Mouse (Mus musculus) neural tube, embryonic 14.5 days (tissue): ENCODE data around the gene Clcn6. TPM values are rescaled to one million over a fixed set of nuclear protein-coding genes. Genes with fewer than 3 reads are reported as not detected.
A peak's percentile ranks its signal among the peaks of the same experiment; 100 is the strongest.

Source experiments
- ATAC-seq: fragments of 200-750 bp; cut with Nextera tagmentation; 2 replicates; pipeline ENCODE4 v1.8.0; 2017; ENCODE audit warnings: low read depth, mild to moderate bottlenecking, moderate TSS enrichment, moderate library complexity
- H3K27ac ChIP-seq: fragments of 300-500 bp; sonication (generic); 2 replicates; pipeline ENCODE4 v1.5.1; 2014; ENCODE audit warnings: low read depth, mild to moderate bottlenecking, control low read depth, low read length, moderate library complexity, mixed read lengths
- H3K27me3 ChIP-seq: fragments of 300-500 bp; sonication (generic); 2 replicates; pipeline ENCODE4 v1.6.1; 2014; ENCODE audit warnings: low read length; ENCODE audit not compliant: control insufficient read depth, insufficient read depth
- H3K36me3 ChIP-seq: fragments of 300-500 bp; sonication (generic); 2 replicates; pipeline ENCODE4 v1.6.1; 2014; ENCODE audit warnings: low read length, mixed read lengths; ENCODE audit not compliant: control insufficient read depth, insufficient read depth
- H3K4me1 ChIP-seq: fragments of 300-500 bp; sonication (generic); 2 replicates; pipeline ENCODE4 v1.6.1; 2014; ENCODE audit warnings: low read length; ENCODE audit not compliant: control insufficient read depth, insufficient read depth
- H3K4me2 ChIP-seq: fragments of 300-500 bp; sonication (generic); 2 replicates; pipeline ENCODE4 v1.6.1; 2014; ENCODE audit warnings: mild to moderate bottlenecking, low read depth, low read length, control low read depth
- H3K4me3 ChIP-seq: fragments of 300-500 bp; sonication (generic); 2 replicates; pipeline ENCODE4 v1.5.1; 2014; ENCODE audit warnings: low read depth, low read length, control low read depth, mixed read lengths
- H3K9ac ChIP-seq: fragments of 300-500 bp; sonication (generic); replicated peaks from 2 replicates; pipeline ENCODE4 v1.6.1; 2014; ENCODE audit warnings: low read depth, mild to moderate bottlenecking, control low read depth, low read length, mixed read lengths
- H3K9me3 ChIP-seq: fragments of 300-500 bp; sonication (generic); 2 replicates; pipeline ENCODE4 v1.6.1; 2016; ENCODE audit warnings: low read length; ENCODE audit not compliant: control insufficient read depth
- WGBS: fragments of 180-500 bp; shearing (Covaris S2); extraction: QIAGEN DNeasy Blood & Tissue Kit; methylation state at CpG from one replicate; pipeline ENCODE4 v1.1.7; 2014; 5-methylcytosine and 5-hydroxymethylcytosine counted together
- polyA plus RNA-seq: library from polyadenylated mRNA; unstranded; fragments of >200 nt; fragmentation: Nextera tagmentation; extraction: Ambion mirVana; gene quantifications from 2 replicates; pipeline ENCODE4 v1.2.1, GENCODE M21; 2014

Gene Clcn6
- polyA plus RNA-seq = 25.8 and 30.6 TPM in 2 replicates

DNA sequence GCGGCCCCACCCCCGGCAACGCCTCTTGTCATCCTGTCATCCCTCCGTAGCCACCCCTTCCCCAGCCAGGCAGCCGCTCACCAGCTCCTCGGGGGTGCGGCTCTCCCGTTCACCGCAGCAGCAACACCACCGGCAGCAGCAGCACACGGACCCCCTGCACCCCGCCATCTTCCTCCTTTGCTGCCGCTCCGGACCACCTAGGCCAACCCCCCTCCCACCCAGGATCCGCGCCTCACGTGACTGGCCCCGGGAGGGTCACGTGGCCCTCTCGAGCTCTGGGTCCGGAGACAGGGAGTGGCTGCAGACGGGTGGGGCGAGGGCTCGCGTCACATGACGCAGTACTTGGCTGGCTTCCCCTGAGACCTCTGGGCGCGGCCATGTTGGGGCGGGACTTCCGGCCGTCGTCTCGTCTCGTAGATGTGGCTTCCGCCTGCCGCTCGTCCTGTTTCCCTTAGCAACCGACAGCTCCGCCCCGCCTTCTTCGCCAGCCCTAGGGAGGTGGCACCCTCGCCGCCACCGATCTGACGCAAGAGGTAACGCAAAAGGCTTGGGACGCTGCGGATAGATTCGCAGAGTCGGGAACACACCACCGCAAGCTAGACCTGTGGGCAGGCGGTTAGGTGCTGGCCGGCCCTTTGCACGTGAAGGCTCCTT is at the start of gene Clcn6, which contains the start of gene Mthfr:
Gene Clcn6 (minus strand): TSS at position 222 of the 654 bp plus-strand sequence.
Gene Mthfr (plus strand): TSS at position 478 of the 654 bp plus-strand sequence.
- Histone ChIP-seq H3K36me3 (0 out of 2 replicates have a peak, but pooled peaks cover 4% of the 10 kb centered on the region), H3K27ac (peak within 1 kb of the TSS; percentile 91), H3K4me2 (peak within 1 kb of the TSS; percentile 68), H3K9ac (peak within 1 kb of the TSS; percentile 80), H3K27me3 (no peaks in the 10 kb centered on the region), H3K9me3 (no peaks in the 10 kb centered on the region), H3K4me3 (peak within 1 kb of the TSS; percentile 86), H3K4me1 (peaks cover 28% of the 10 kb centered on the region)
- peak; percentile 93 for ATAC-seq
- WGBS = under 1% methylated on average over 48 of the region's 54 CpGs

DNA sequence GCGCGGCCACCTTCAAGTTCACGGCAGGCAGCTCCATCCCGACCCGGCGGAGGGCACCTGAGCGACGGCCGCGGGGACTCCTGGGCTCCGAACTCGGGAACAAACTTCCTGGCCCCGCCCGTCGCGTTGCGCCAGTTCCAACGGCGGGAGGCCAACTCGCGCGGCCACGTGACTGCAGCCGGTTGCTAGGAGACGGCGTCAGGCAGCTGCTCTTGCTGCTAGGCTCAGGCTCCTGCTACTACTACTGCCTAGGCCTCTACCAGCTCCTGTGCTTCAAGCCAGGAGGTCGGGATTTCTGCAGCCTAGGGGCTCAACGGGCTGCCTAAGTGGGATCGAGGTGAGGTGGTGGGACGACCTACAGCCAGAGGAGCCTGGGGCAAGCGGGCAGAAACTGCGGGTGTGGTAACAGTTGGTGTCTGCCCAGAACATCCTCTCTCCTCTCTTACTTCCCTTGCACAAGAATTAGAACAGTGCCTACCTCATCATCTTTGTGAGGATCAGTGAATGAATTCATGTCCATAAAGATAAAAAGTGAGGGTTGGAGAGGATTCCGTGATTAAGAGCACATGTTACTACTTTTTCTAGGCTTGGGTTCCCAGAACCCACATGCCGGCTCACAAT is 49.4 kb upstream of the Clcn6 start, which contains the start of gene Agtrap:
Gene Agtrap (minus strand): TSS at position 125 of the 621 bp plus-strand sequence.
- H3K9ac ChIP-seq = peak within 1 kb of the TSS; percentile 55
- no peaks in the 10 kb centered on the region for H3K36me3 ChIP-seq
- no peaks in the 10 kb centered on the region for H3K27me3 ChIP-seq
- peak within 1 kb of the TSS; percentile 73 for H3K4me2 ChIP-seq
- ATAC-seq = peak; percentile 90
- WGBS = 5% methylated on average over 34 of the region's 34 CpGs
- H3K9me3 ChIP-seq = no peaks in the 10 kb centered on the region
- H3K4me1 ChIP-seq = peaks cover 12% of the 10 kb centered on the region
- H3K27ac ChIP-seq = peak within 1 kb of the TSS; percentile 40
- H3K4me3 ChIP-seq = peak within 1 kb of the TSS; percentile 46

DNA sequence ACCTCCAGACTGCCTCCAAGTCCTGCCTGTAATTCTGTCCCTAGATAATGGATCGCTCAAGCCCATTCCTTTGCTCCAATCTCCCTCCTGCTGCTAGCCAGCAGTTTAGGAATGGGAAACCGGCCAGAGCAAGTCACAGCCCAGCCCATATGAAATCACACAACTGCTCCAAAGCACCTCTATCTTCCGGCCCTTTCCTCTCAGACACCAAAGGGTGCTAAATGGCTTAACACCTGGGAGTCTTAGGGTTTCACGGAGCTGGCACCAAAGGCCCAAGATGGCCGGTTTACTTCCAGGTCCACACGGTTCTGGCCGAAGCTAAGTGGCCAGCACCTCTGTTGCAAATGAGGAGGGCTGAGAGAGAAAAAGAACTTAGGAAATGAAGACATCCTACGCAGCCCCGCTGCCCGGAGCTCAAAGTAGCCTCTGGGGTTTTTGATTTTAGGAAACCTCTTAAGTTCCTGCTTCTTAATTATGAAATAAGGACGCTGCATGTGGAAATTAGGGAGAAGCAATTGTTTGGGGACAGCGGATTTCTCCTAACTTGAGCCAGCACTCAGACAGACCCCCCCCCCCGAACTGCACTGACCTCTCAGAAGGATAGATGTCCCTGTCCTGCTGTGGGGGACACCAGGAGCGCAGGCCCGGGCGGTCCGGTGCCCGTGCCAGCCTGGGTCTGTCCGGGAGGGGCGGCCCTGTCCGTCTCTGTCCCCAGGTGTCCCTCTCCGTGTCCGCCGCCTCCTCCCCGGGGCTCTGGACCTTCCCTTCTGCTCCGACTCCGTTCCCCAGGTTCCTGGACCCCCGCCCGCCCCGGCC is 48.7 kb upstream of the Clcn6 start:
- Histone ChIP-seq H3K36me3 (no peaks in the 10 kb centered on the region), H3K9ac (peak overlapping the region; percentile 55), H3K4me1 (peaks cover 12% of the 10 kb centered on the region), H3K4me2 (peak overlapping the region; percentile 73), H3K9me3 (no peaks in the 10 kb centered on the region), H3K27me3 (no peaks in the 10 kb centered on the region), H3K27ac (no peak overlapping the region), H3K4me3 (peak overlapping the region; percentile 46)
- 3% methylated on average over 30 of the region's 30 CpGs for WGBS
- ATAC-seq = peak; percentile 61

DNA sequence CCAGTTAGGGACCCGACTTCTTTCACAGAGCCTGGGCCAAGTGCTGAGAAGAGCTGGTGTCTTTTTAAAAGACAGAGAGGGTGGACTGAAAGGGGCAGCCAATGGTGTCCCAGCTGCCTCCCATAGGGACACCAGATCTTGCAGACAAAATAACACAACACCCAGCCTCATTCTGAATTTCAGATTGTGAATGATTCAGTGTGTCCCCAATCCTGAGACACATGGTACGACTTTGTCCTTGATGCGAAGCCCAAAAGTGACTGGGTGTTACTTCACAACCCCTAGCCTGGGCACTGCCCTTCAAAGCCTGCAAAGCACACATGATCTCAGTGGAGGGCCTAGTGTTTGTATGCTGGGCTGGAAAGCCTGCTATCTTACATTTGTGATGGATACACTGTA is 47.3 kb upstream of the Clcn6 start:
- Histone ChIP-seq H3K27ac (no peak overlapping the region), H3K9ac (no peak overlapping the region), H3K4me2 (no peak overlapping the region), H3K9me3 (no peaks in the 10 kb centered on the region), H3K4me1 (peaks cover 12% of the 10 kb centered on the region), H3K4me3 (no peak overlapping the region), H3K27me3 (no peaks in the 10 kb centered on the region), H3K36me3 (no peaks in the 10 kb centered on the region)
- 75% methylated on average over 3 of the region's 3 CpGs for WGBS
- ATAC-seq = no peak

DNA sequence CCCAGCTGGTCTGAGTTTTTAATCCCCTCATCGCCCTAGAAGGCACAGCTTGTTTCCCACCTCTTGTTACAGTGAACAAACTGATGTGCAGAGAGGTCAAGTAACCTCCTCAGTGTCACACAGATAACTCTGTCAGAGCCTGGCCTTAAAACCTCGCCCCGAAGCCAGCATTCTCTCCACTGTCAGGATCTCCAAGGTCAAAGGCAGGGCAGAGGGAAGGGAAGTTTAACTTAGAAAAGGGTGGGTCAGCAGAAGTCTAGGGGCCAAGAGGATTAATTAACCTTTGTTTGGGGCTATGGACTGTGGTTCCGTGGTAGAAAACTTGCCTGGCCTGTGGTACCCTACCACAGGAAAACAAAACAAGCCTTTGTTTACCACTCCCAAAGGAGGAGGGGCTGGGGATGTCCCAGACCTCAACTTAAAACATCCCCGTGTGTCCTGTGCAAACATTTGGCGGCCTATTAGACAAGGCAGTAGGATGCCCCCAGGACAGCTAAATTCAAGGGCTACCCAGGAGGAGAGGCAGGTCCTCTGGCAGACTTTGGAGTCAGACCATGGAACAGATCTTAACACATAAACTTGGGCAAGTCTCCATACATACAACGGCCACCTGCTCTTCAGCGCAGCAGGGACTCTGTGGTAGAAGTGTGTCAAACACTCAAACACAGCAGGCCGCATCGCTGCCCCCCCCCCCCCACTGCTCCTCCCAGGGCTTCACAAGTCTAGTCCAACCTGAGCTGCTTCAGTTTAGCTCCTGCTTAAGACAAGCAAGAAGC is 46.7 kb upstream of the Clcn6 start:
- Histone ChIP-seq H3K9ac (no peak overlapping the region), H3K4me2 (no peak overlapping the region), H3K27ac (no peak overlapping the region), H3K9me3 (no peaks in the 10 kb centered on the region), H3K4me1 (peaks cover 12% of the 10 kb centered on the region), H3K36me3 (no peaks in the 10 kb centered on the region), H3K27me3 (no peaks in the 10 kb centered on the region), H3K4me3 (no peak overlapping the region)
- 44% methylated on average over 10 of the region's 10 CpGs for WGBS
- ATAC-seq = no peak

DNA sequence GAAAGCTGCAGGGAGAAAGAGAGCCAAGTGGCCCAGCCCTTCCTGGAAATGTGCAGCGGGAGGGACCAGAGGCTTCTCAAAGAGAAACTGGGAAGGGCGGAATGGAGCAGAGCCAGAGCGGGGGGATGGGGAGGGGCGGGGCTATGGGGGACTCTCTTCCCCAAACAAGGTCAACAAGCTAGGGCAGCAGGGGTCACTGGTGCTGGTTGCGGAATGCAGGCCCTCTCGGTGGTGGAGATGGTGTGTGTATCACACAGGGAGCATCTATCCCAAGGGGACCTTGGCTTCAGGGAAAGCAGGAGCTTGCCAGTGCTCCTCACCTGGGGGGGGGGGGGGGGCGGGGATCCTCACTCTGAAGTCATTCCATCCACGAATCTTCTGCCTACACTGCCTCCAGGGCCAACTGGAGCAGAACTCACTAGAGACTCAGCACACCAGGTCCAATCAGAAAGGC is 45.7 kb upstream of the Clcn6 start:
- peaks cover 12% of the 10 kb centered on the region for H3K4me1 ChIP-seq
- no peaks in the 10 kb centered on the region for H3K36me3 ChIP-seq
- no peak overlapping the region for H3K4me3 ChIP-seq
- H3K4me2 ChIP-seq = no peak overlapping the region
- no peaks in the 10 kb centered on the region for H3K9me3 ChIP-seq
- H3K9ac ChIP-seq = no peak overlapping the region
- WGBS = 10% methylated on average over 7 of the region's 8 CpGs
- no peak for ATAC-seq
- no peaks in the 10 kb centered on the region for H3K27me3 ChIP-seq
- no peak overlapping the region for H3K27ac ChIP-seq

DNA sequence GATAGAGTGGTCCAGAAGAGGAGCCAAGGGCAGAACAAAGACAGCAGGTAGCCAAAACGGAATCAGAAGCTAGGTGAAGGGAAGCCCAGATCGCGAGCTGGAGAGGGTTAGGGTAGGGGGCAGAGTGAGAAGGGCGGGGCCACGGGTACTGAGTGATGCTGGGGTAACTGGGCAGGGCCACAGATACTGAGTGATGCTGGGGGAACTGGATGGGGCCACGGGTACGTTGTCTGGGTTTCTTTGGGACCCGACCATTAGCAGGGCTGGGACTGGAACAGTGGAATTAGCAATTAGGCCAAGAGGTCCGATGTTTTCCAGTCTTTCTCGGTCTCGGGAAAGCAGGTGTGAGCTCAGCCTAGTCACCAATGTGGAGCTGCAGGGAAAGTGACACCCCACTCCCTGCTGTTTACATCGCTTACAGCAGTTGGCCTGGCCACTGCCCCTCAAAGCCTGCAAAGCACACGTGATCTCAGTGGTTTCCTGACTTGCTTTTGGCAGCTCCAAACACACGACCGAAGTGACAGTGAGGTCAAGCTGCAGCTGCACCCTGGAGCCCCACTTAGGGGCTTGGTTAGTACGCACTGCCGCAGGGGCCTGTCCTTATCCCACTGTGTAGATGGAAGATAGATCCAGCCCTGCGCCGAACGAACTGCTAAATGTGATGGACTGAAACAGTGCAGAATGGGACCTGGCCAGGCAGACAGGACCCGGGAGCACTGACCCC is 44.7 kb upstream of the Clcn6 start:
- WGBS = 69% methylated on average over 21 of the region's 21 CpGs
- Histone ChIP-seq H3K4me2 (no peak overlapping the region), H3K4me1 (peaks cover 11% of the 10 kb centered on the region), H3K27ac (no peak overlapping the region), H3K27me3 (no peaks in the 10 kb centered on the region), H3K9me3 (no peaks in the 10 kb centered on the region), H3K9ac (no peak overlapping the region), H3K36me3 (no peaks in the 10 kb centered on the region), H3K4me3 (no peak overlapping the region)
- no peak for ATAC-seq
